Mouse (Mus musculus) limb, embryonic 14.5 days (tissue): ENCODE results near the gene Lrrc36. TPM values are rescaled to one million over a fixed set of nuclear protein-coding genes. Genes with fewer than 3 reads are reported as not detected.
A peak's percentile ranks its signal among the peaks of the same experiment; 100 is the strongest.

Source experiments
- ATAC-seq: fragments of 200-750 bp; cut with Nextera tagmentation; 2 replicates; pipeline ENCODE4 v1.8.0; 2017; ENCODE audit warnings: low read depth, moderate number of reproducible peaks, moderate TSS enrichment; ENCODE audit not compliant: low FRiP score
- DNase-seq: peaks from one replicate; pipeline ENCODE4 v3.0.0-alpha.2; 2015; ENCODE audit warnings: low spot score
- H3K27ac ChIP-seq: fragments of 300-500 bp; sonication (generic); replicated peaks from 2 replicates; pipeline ENCODE4 v1.5.1; 2014; ENCODE audit warnings: low read depth, mild to moderate bottlenecking, low read length, moderate library complexity, mixed read lengths
- H3K27me3 ChIP-seq: fragments of 300-500 bp; sonication (generic); 2 replicates; pipeline ENCODE4 v1.6.1; 2014; ENCODE audit warnings: low read length, mixed read lengths; ENCODE audit not compliant: control insufficient read depth, insufficient read depth
- H3K36me3 ChIP-seq: fragments of 300-500 bp; sonication (generic); 2 replicates; pipeline ENCODE4 v1.6.1; 2014; ENCODE audit warnings: mild to moderate bottlenecking, low read length, moderate library complexity, mixed read lengths; ENCODE audit not compliant: control insufficient read depth, insufficient read depth
- H3K4me1 ChIP-seq: fragments of 300-500 bp; sonication (generic); 2 replicates; pipeline ENCODE4 v1.6.1; 2014; ENCODE audit warnings: antibody characterized with exemption, low read length, mixed read lengths; ENCODE audit not compliant: control insufficient read depth, insufficient read depth
- H3K4me2 ChIP-seq: fragments of 300-500 bp; sonication (generic); replicated peaks from 2 replicates; pipeline ENCODE4 v1.6.1; 2014; ENCODE audit warnings: low read depth, mild to moderate bottlenecking, low read length, moderate library complexity; ENCODE audit not compliant: severe bottlenecking
- H3K4me3 ChIP-seq: fragments of 300-500 bp; sonication (generic); replicated peaks from 2 replicates; pipeline ENCODE4 v1.5.1; 2014; ENCODE audit warnings: low read length
- H3K9ac ChIP-seq: fragments of 300-500 bp; sonication (generic); 2 replicates; pipeline ENCODE4 v1.6.1; 2014; ENCODE audit warnings: mild to moderate bottlenecking, low read depth, low read length, moderate library complexity; ENCODE audit not compliant: severe bottlenecking
- H3K9me3 ChIP-seq: fragments of 300-500 bp; sonication (generic); 2 replicates; pipeline ENCODE4 v1.6.1; 2016; ENCODE audit warnings: low read length; ENCODE audit not compliant: control insufficient read depth
- POLR2A ChIP-seq: fragments of 200-500 bp; IDR thresholded peaks from 2 replicates; pipeline ENCODE4 v1.8.0; 2012; ENCODE audit warnings: inconsistent platforms, mild to moderate bottlenecking, moderate library complexity, borderline replicate concordance; ENCODE audit not compliant: insufficient read depth, insufficient read length; ENCODE audit errors: extremely low read depth
- WGBS: fragments of 180-500 bp; shearing (Covaris S2); extraction: QIAGEN DNeasy Blood & Tissue Kit; methylation state at CpG from one replicate; pipeline ENCODE4 v1.1.7; 2014; 5-methylcytosine and 5-hydroxymethylcytosine counted together
- polyA plus RNA-seq, 2 experiments: library from polyadenylated mRNA; depleted of rRNA in 1 of 2; stranded (reverse) in 1 of 2; unstranded in 1 of 2; fragments of >200 nt; fragmentation: Nextera tagmentation in 1 of 2; extraction: Ambion mirVana in 1 of 2; gene quantifications; 2 replicates each; pipeline versions ENCODE4 v1.2.1 to v1.2.3; 2012 to 2014

The Lrrc36 gene
- polyA plus RNA-seq (2012; rRNA removed) (0.84 and 1.0 TPM in 2 replicates), polyA plus RNA-seq (2014; fragmentation: Nextera tagmentation; extraction: Ambion mirVana) (0.58 and 0.62 TPM in 2 replicates)

DNA sequence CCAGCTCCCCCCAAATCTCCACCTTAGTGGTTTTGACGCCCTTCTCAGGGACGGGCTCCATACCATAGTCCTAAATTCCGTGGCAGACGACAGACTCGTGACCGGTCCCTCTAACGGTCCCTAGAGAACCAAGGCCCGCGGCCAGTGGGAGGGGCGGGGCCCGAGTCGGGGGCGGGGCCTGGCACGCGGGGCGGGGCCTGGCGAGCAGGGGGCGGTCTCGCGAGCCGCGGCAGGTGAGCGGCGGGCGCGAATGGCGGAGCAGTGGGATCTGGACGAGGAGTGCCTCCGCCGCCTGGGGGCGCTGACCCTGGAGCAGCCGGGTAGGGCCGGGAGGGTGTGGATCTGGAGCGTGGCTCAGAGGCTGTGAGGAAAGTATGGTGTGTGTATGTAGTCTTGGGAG, at the start of gene Lrrc36, which contains the start of gene Kctd19:
TSS of gene Lrrc36 (plus strand) at position 181 of the 400 bp plus-strand sequence.
TSS of gene Kctd19 (minus strand) at position 112 of the 400 bp plus-strand sequence.
- WGBS = 6% methylated on average over 24 of the region's 34 CpGs
- ATAC-seq = no peak

DNA sequence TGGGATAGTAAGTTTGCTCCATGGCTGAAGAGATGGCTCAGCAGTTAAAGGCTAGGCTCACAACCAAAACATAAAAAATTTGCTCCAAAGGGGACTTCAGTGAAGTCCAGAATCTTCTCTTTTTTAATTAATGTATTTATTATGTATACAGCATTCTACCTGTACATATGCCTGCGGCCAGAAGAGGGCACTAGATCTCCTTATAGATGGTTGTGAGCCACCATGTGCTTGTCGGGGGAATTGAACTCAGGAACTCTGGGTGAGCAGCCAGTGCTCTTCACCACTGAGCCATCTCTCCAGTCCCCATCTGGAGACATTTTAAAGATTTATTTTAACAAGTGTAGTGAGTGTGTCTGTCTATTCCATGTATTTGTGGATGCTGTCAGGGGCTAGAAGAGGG, 46.3 kb upstream of the Lrrc36 start:
- H3K27me3 ChIP-seq = no peaks in the 10 kb centered on the region

More for the DNA sequence above, at the start of gene Lrrc36, which contains the start of gene Kctd19:
- no peak for TF ChIP-seq POLR2A
- Histone ChIP-seq H3K9ac (no peak within 1 kb of the TSS), H3K4me1 (peaks cover 4% of the 10 kb centered on the region; the same call in 1 of the 2 replicates), H3K36me3 (no peaks in the 10 kb centered on the region), H3K4me3 (peak within 1 kb of the TSS; percentile 24), H3K27me3 (peaks cover 32% of the 10 kb centered on the region), H3K4me2 (peak within 1 kb of the TSS; percentile 43), H3K27ac (no peak within 1 kb of the TSS), H3K9me3 (peaks cover 4% of the 10 kb centered on the region)
- DNase-seq = no peak

GRCm38 (mm10) chr8:105372473-105372872, 40.9 kb upstream of the Lrrc36 start:
- TF ChIP-seq POLR2A = no peak
- no peak for ATAC-seq
- Histone ChIP-seq H3K27me3 (no peaks in the 10 kb centered on the region), H3K27ac (no peak overlapping the region), H3K36me3 (0 out of 2 replicates have a peak, but pooled peaks cover 5% of the 10 kb centered on the region), H3K4me1 (0 out of 2 replicates have a peak, but pooled peaks cover 6% of the 10 kb centered on the region), H3K9ac (no peak overlapping the region), H3K4me3 (no peak overlapping the region), H3K4me2 (no peak overlapping the region), H3K9me3 (peaks cover 4% of the 10 kb centered on the region; the same call in 1 of the 2 replicates)
- no peak for DNase-seq
- 78% methylated on average over 9 of the region's 9 CpGs for WGBS

More for the DNA sequence above, 46.3 kb upstream of the Lrrc36 start:
- no peak overlapping the region for H3K4me2 ChIP-seq
- H3K27ac ChIP-seq = no peak overlapping the region
- no peak overlapping the region for H3K4me3 ChIP-seq
- no peak for TF ChIP-seq POLR2A
- H3K9ac ChIP-seq = no peak overlapping the region
- ATAC-seq = no peak
- H3K36me3 ChIP-seq = peaks cover 19% of the 10 kb centered on the region; the same call in 1 of the 2 replicates
- H3K4me1 ChIP-seq = no peaks in the 10 kb centered on the region
- DNase-seq = no peak
- 69% methylated on average over 2 of the region's 2 CpGs for WGBS
- H3K9me3 ChIP-seq = no peaks in the 10 kb centered on the region

DNA sequence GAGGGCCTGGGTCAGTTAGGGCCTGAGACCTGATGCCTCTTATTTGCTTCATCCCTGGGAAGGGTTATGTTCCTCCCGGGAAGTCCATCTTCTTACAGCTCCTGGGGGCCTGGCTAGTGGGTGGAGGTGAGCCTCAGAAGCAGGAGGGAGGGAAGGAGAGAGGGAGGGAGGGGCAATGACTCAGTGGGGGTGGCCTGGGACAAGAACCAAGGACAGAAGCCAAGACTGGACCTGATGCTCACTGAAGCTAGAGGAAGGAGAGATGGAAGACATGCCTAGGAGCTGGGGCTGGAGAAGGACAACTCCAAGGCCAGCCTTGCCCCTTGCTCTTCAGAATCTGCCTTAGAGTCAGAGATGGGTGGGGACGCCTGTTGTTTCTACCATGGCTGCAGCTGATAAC, 40.3 kb upstream of the Lrrc36 start, which contains the start of gene Plekhg4:
TSS of gene Plekhg4 (plus strand) at position 243 of the 400 bp plus-strand sequence.
- no peak within 1 kb of the TSS for H3K4me3 ChIP-seq
- H3K27ac ChIP-seq = no peak within 1 kb of the TSS
- no peak within 1 kb of the TSS for H3K9ac ChIP-seq
- H3K9me3 ChIP-seq = peaks cover 4% of the 10 kb centered on the region; the same call in 1 of the 2 replicates
- TF ChIP-seq POLR2A = no peak
- ATAC-seq (no peak), DNase-seq (no peak)
- H3K36me3 ChIP-seq = 0 out of 2 replicates have a peak, but pooled peaks cover 5% of the 10 kb centered on the region
- 56% methylated on average over 2 of the region's 2 CpGs for WGBS
- no peaks in the 10 kb centered on the region for H3K27me3 ChIP-seq
- H3K4me2 ChIP-seq = no peak within 1 kb of the TSS
- 0 out of 2 replicates have a peak, but pooled peaks cover 9% of the 10 kb centered on the region for H3K4me1 ChIP-seq

DNA sequence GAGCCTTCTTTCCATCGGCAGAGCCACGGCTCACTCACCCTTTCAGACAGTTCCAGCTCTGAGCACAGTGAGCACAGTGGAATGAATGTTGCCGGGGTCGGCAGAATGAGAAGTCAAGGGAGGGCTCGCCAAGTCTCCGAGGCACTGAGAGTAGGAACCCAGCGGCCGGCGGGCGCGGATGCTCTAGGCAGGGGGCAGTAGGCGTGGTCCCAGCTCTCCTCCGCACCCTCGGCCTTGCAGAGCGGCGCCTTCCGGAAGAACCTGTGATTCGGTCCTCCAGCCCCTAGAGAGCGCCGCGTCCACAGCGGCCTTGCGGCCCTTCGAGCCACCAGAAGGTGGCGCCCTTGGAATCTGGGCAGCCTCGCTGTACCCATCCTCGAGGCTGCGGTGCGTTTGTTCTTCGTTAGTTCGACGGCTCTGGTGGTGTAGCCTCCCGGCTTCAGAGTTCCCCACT, 38.8 kb upstream of the Lrrc36 start:
- H3K9me3 ChIP-seq = peaks cover 4% of the 10 kb centered on the region; the same call in 1 of the 2 replicates
- no peak for DNase-seq
- no peak for TF ChIP-seq POLR2A
- H3K4me1 ChIP-seq = peaks cover 21% of the 10 kb centered on the region
- peak; percentile 35 for ATAC-seq
- H3K4me2 ChIP-seq = peak overlapping the region; percentile 37
- no peak overlapping the region; the same call in 1 of the 2 replicates for H3K4me3 ChIP-seq
- 31% methylated on average over 31 of the region's 33 CpGs for WGBS
- H3K27ac ChIP-seq = no peak overlapping the region
- H3K36me3 ChIP-seq = no peaks in the 10 kb centered on the region
- no peak overlapping the region for H3K9ac ChIP-seq
- H3K27me3 ChIP-seq = no peaks in the 10 kb centered on the region
